Mouse (Mus musculus) embryonic fibroblast, embryonic 13.5 days (primary cell): Measurements from ENCODE around the gene Cyb561.

Experiments used
- CTCF ChIP-seq: IDR thresholded peaks from 2 replicates; pipeline ENCODE4 v1.5.1; 2011; ENCODE audit warnings: mild to moderate bottlenecking, control low read depth, low read length, moderate library complexity, borderline replicate concordance; ENCODE audit not compliant: insufficient read depth
- POLR2A ChIP-seq: IDR thresholded peaks from 2 replicates; pipeline ENCODE4 v1.6.1; 2011; ENCODE audit warnings: low read depth, mild to moderate bottlenecking, control low read depth, low read length, moderate library complexity

GRCm38 (mm10) chr11:105967741-105968574, 14.8 kb upstream of the Cyb561 start, which contains the start of gene Ace:
- TF ChIP-seq CTCF (no peak), POLR2A (no peak)
